Mouse (Mus musculus) cerebellum, adult 11-12 months (tissue): ENCODE results near the gene Lsg1.

Experiments used
- DNase-seq: peaks from one replicate; pipeline ENCODE4 v3.0.0; 2022

The Lsg1 gene

GRCm38 (mm10) chr16:30516993-30517392, 70.4 kb downstream of the Lsg1 start:
- DNase-seq, result no peak

GRCm38 (mm10) chr16:30515418-30515817, 72.0 kb downstream of the Lsg1 start:
- DNase-seq, result no peak

- peak; percentile 30 for DNase-seq
These were observed 74.1 kb downstream of the Lsg1 start for GRCm38 (mm10) chr16:30513050-30514024.

GRCm38 (mm10) chr16:30512375-30513049, 74.9 kb downstream of the Lsg1 start:
- DNase-seq, result no peak

- DNase-seq, result no peak
These were observed 75.6 kb downstream of the Lsg1 start for GRCm38 (mm10) chr16:30511563-30512340.

- DNase-seq, result peak; percentile 87
These were observed 76.6 kb downstream of the Lsg1 start for GRCm38 (mm10) chr16:30510504-30511451.
